Mouse (Mus musculus) E14TG2a.4 (cell line): ENCODE results near the gene Gm20388.

Source experiments
- CTCF ChIP-seq: conservative IDR thresholded peaks from 2 replicates; pipeline ENCODE4 v1.5.1; 2014; ENCODE audit warnings: low read length
- POU5F1 ChIP-seq: IDR thresholded peaks from 2 replicates; pipeline ENCODE4 v1.6.1; 2014; ENCODE audit warnings: low read length, borderline replicate concordance

GRCm38 (mm10) chr8:120422236-120422635, 511.6 kb downstream of the Gm20388 start:
- TF ChIP-seq CTCF (no peak), POU5F1 (no peak)
